Mouse (Mus musculus): ENCODE measurements around the gene Acsl5.

DNA sequence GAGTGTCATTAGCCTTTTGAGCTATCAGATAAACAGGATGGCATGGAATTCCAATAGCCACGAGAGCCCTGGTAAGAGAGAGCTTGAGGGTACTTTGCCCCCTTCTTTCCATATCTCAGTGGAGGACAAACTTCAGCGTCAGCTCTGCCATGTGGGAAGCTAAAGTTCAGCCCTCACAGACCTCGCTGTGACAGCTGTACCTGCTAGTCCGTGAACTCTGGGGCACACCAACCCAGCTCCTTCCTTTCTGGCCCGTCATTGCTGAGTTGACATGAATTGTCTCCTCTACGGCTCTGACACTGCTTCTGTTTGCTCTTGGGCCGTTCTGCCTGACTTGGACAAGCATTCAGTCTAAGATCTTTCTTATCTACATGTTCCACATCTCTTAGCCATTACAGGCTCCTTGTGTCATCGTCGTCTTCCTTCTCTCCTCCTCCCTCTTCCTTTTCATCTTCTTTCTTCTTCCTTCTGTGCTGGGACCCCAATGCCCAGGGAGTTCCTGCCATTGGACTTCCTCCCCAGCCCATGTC lies 3.7 kb upstream of the Acsl5 start:
- TF ChIP-seq CTCF (IDR thresholded peaks at IDR 0.05; ENCODE audit: control insufficient read depth, insufficient read depth, low read length) (no peak), POLR2A (IDR thresholded peaks at IDR 0.05; ENCODE audit: borderline replicate concordance, control insufficient read depth, low read depth, low read length) (no peak)

Measured in bone marrow, adult 2 months (tissue).